Mouse (Mus musculus) ES-Bruce4 (cell line): ENCODE results near the gene Lsm14a. TPM values are rescaled to one million over a fixed set of nuclear protein-coding genes. Genes with fewer than 3 reads are reported as not detected.

Experiments used
- H3K27ac ChIP-seq: 2 replicates; pipeline ENCODE4 v1.5.1; 2012; ENCODE audit warnings: low read length, inconsistent platforms; ENCODE audit not compliant: insufficient read depth
- H3K27me3 ChIP-seq: 2 replicates; pipeline ENCODE4 v1.6.1; 2012; ENCODE audit warnings: mild to moderate bottlenecking, low read length, inconsistent platforms; ENCODE audit not compliant: control insufficient read depth, poor library complexity, insufficient read depth, severe bottlenecking
- H3K36me3 ChIP-seq: 2 replicates; pipeline ENCODE4 v1.6.1; 2012; ENCODE audit warnings: inconsistent platforms, mild to moderate bottlenecking, low read length, moderate library complexity; ENCODE audit not compliant: control insufficient read depth, poor library complexity, insufficient read depth, severe bottlenecking
- H3K4me1 ChIP-seq: one replicate; pipeline ENCODE4 v1.8.1; 2011; ENCODE audit warnings: low read length; ENCODE audit not compliant: control insufficient read depth, insufficient read depth
- H3K4me3 ChIP-seq: 2 replicates; pipeline ENCODE4 v1.5.1; 2011; ENCODE audit warnings: low read depth, mild to moderate bottlenecking, low read length
- H3K9ac ChIP-seq: 2 replicates; pipeline ENCODE4 v1.6.1; 2012; ENCODE audit warnings: low read depth, mild to moderate bottlenecking, inconsistent platforms; ENCODE audit not compliant: poor library complexity, severe bottlenecking
- H3K9me3 ChIP-seq: replicated peaks from 2 replicates; pipeline ENCODE4 v1.6.1; 2012; ENCODE audit warnings: mild to moderate bottlenecking, low read length, inconsistent platforms; ENCODE audit not compliant: control insufficient read depth, poor library complexity, insufficient read depth, severe bottlenecking
- CTCF ChIP-seq: IDR thresholded peaks from one replicate; pipeline ENCODE4 v1.8.1; 2011; ENCODE audit warnings: low read depth, low read length
- EP300 ChIP-seq: IDR thresholded peaks from 2 replicates; pipeline ENCODE4 v1.6.1; 2011; ENCODE audit warnings: low read depth, low read length; ENCODE audit not compliant: insufficient read depth
- POLR2A ChIP-seq: IDR thresholded peaks from one replicate; pipeline ENCODE4 v1.8.1; 2011; ENCODE audit warnings: low read length; ENCODE audit not compliant: insufficient read depth
- polyA plus RNA-seq: library from polyadenylated mRNA; stranded (reverse); fragments of >200 nt; gene quantifications from 2 replicates; pipeline ENCODE4 v1.2.4, GENCODE M21; 2011; ENCODE audit warnings: low read depth; ENCODE audit not compliant: missing spikeins, insufficient read depth, insufficient read length

The Lsm14a gene
- polyA plus RNA-seq, 1 experiment, result 167 TPM

DNA sequence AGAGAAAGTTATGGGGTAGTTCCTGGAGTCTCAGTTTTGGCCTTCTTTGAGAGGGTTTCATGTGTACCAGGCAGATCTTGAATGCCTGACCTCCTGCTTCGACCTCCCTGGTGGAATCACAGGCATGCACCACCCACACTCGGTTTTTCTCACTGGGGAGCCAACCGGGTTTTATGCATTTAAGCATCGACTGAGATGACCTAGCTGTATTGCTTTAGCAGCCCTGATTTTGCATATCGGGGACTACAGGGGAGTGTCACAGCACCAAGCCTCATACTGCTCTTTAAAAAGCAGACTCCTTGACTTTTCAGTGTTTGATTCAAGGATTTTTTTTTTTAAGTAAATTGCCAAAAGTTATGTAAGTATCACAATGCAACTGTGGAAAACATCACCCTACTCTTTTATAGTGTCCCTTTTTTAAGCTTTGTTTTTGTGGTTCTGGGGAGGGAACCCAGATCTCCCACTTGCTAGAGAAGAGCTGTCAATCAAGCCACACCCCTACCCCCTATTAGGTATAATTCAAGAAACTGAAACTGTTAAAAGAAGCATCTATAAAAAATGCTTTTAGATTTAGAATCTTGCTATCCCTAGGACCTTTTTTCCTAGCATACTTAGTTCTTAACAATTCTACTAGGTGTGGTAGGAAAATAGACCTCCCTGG lies 5.2 kb downstream of the Lsm14a start:
- Histone ChIP-seq H3K4me3 (peak overlapping the region; percentile 28), H3K27ac (no peak overlapping the region), H3K9me3 (no peaks in the 10 kb centered on the region), H3K27me3 (no peaks in the 10 kb centered on the region), H3K36me3 (peaks cover 17% of the 10 kb centered on the region; the same call in 1 of the 2 replicates), H3K4me1 (no peaks in the 10 kb centered on the region), H3K9ac (peak overlapping the region; percentile 94)
- TF ChIP-seq CTCF (no peak), POLR2A (no peak), EP300 (no peak)

DNA sequence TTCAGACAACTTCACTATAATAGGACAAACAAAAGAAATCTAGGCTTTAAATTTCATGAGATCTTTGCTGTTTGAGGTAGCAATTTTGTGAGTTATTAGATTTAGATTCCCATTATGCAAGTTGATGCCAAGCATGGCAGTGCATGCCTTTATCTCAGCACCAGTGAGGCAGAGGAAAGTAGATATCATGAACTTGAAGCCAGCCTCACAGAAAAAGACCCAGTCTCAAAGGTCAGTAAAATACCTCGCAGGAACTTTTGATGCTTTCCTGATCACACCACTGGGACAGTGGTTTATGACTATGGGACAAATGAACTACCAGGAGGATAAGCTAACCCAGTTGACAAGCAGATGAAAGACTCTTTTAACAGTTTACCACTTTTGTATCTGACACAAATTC lies 10.3 kb downstream of the Lsm14a start:
- TF ChIP-seq EP300 (no peak), POLR2A (no peak), CTCF (no peak)

GRCm38 (mm10) chr7:34381733-34382132 lies 11.4 kb downstream of the Lsm14a start:
- no peak overlapping the region for H3K4me3 ChIP-seq
- no peak overlapping the region for H3K9ac ChIP-seq
- no peak overlapping the region for H3K27ac ChIP-seq
- TF ChIP-seq CTCF (no peak), POLR2A (no peak), EP300 (no peak)
- H3K36me3 ChIP-seq, result peaks cover 7% of the 10 kb centered on the region; the same call in 1 of the 2 replicates
- H3K4me1 ChIP-seq, result no peaks in the 10 kb centered on the region
- no peaks in the 10 kb centered on the region for H3K9me3 ChIP-seq
- no peaks in the 10 kb centered on the region for H3K27me3 ChIP-seq

More for the DNA sequence above, 10.3 kb downstream of the Lsm14a start:
- H3K27ac ChIP-seq, result no peak overlapping the region
- H3K9ac ChIP-seq, result no peak overlapping the region
- H3K4me3 ChIP-seq, result no peak overlapping the region
- H3K36me3 ChIP-seq, result peaks cover 17% of the 10 kb centered on the region; the same call in 1 of the 2 replicates
- no peaks in the 10 kb centered on the region for H3K27me3 ChIP-seq
- H3K4me1 ChIP-seq, result no peaks in the 10 kb centered on the region
- H3K9me3 ChIP-seq, result no peaks in the 10 kb centered on the region

DNA sequence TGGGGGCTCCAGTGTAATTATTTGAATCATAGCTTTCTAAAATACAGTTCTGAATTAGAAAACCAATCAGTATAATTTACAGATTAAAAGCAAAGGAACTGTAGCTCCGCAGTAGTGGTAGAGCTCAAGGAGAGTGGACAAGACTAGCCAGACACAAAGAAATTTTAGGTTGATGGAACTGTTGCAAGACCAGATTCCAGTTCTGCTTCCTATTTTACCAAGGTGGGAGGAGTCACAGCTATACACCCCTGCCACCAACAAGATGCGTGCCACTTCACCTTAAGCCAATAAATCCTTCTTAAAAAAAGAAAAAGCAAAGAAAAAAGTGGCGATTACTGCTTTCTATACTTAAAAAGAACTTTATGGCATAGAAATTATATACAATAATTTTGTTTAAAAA lies 12.8 kb downstream of the Lsm14a start:
- no peak overlapping the region for H3K27ac ChIP-seq
- no peak for TF ChIP-seq EP300
- TF ChIP-seq CTCF, result no peak
- TF ChIP-seq POLR2A, result no peak
- H3K36me3 ChIP-seq, result peaks cover 5% of the 10 kb centered on the region; the same call in 1 of the 2 replicates
- H3K9me3 ChIP-seq, result no peaks in the 10 kb centered on the region
- H3K9ac ChIP-seq, result no peak overlapping the region
- H3K4me1 ChIP-seq, result no peaks in the 10 kb centered on the region
- H3K27me3 ChIP-seq, result no peaks in the 10 kb centered on the region
- H3K4me3 ChIP-seq, result no peak overlapping the region

DNA sequence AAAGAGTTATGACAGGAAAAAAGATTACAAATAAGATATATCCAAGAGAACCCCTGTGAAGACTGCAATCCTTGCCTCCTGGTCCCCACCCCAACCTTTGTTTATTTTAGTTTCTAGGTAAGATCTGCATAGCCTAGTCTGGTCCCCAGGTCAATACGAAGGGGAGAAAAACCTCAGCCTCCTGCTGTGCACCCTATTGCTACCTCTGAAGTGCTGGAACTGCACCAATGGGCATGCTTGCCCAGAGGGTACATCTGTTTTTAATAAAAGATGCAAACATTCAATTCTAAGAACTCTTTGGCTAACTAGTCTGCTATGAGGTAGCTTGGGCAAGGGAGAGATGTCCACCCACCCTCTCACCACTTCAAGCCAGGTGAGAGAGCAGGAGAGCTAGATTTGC lies 19.2 kb downstream of the Lsm14a start:
- Histone ChIP-seq H3K27me3 (no peaks in the 10 kb centered on the region), H3K36me3 (peaks cover 34% of the 10 kb centered on the region)

GRCm38 (mm10) chr7:34355629-34356028 lies 37.5 kb downstream of the Lsm14a start:
- Histone ChIP-seq H3K27me3 (no peaks in the 10 kb centered on the region), H3K36me3 (peaks cover 44% of the 10 kb centered on the region), H3K4me1 (no peaks in the 10 kb centered on the region), H3K9me3 (no peaks in the 10 kb centered on the region), H3K27ac (no peak overlapping the region), H3K4me3 (no peak overlapping the region), H3K9ac (no peak overlapping the region)
- no peak for TF ChIP-seq CTCF
- no peak for TF ChIP-seq EP300
- no peak for TF ChIP-seq POLR2A

More for the DNA sequence above, 19.2 kb downstream of the Lsm14a start:
- Histone ChIP-seq H3K4me1 (no peaks in the 10 kb centered on the region), H3K9ac (no peak overlapping the region), H3K27ac (no peak overlapping the region), H3K4me3 (no peak overlapping the region), H3K9me3 (no peaks in the 10 kb centered on the region)
- no peak for TF ChIP-seq POLR2A
- no peak for TF ChIP-seq CTCF
- no peak for TF ChIP-seq EP300
